Mouse (Mus musculus) C2C12 (cell line): Measurements from ENCODE around the gene Teddm1a. TPM values are rescaled to one million over a fixed set of nuclear protein-coding genes. Genes with fewer than 3 reads are reported as not detected.
"Not testable (repeated sequence)": the region's sequence is repeated elsewhere in the genome, so short reads cannot be mapped to it uniquely, and the experiment has no call there.

Experiments used
- H3K27me3 ChIP-seq: one replicate; pipeline ENCODE4 v1.6.1; 2011; ENCODE audit not compliant: control insufficient read depth, insufficient read depth, insufficient read length
- H3K36me3 ChIP-seq: one replicate; pipeline ENCODE4 v1.6.1; 2011; ENCODE audit not compliant: control insufficient read depth, insufficient read depth
- H3K4me3 ChIP-seq: one replicate; pipeline ENCODE4 v1.5.1; 2011; ENCODE audit warnings: mild to moderate bottlenecking, control low read depth; ENCODE audit not compliant: poor library complexity, insufficient read depth, severe bottlenecking
- H3K79me2 ChIP-seq: one replicate; pipeline ENCODE4 v1.6.1; 2011; ENCODE audit not compliant: control insufficient read depth, insufficient read depth
- H3K79me3 ChIP-seq: one replicate; pipeline ENCODE4 v1.6.1; 2011; ENCODE audit warnings: low read depth, control low read depth
- H3ac ChIP-seq: one replicate; pipeline ENCODE3; 2011; ENCODE audit warnings: low read depth; ENCODE audit not compliant: control insufficient read depth, insufficient read length
- CEBPB ChIP-seq: IDR thresholded peaks from one replicate; pipeline ENCODE4 v1.6.1; 2011; ENCODE audit warnings: low read depth, mild to moderate bottlenecking, control low read depth, moderate library complexity
- CTCF ChIP-seq: IDR thresholded peaks from one replicate; pipeline ENCODE4 v1.5.1; 2011; ENCODE audit not compliant: control insufficient read depth, insufficient read depth, insufficient read length
- FOSL1 ChIP-seq: IDR thresholded peaks from one replicate; pipeline ENCODE4 v1.8.0; 2011; ENCODE audit warnings: mild to moderate bottlenecking, low read length; ENCODE audit not compliant: poor library complexity, insufficient read depth, severe bottlenecking
- MAX ChIP-seq: IDR thresholded peaks from one replicate; pipeline ENCODE4 v1.6.1; 2011; ENCODE audit warnings: mild to moderate bottlenecking, control low read depth
- MYOD1 ChIP-seq: IDR thresholded peaks from one replicate; pipeline ENCODE4 v1.6.1; 2011; ENCODE audit warnings: low read depth; ENCODE audit not compliant: control insufficient read depth, insufficient read length
- MYOG ChIP-seq: IDR thresholded peaks from one replicate; pipeline ENCODE4 v1.6.1; 2011; ENCODE audit not compliant: control insufficient read depth, insufficient read length; ENCODE audit errors: extremely low read depth
- USF1 ChIP-seq: IDR thresholded peaks from one replicate; pipeline ENCODE4 v1.6.1; 2011; ENCODE audit warnings: low read depth, mild to moderate bottlenecking, control low read depth, moderate library complexity
- long read RNA-seq, 2 experiments: library from polyadenylated mRNA; unstranded; transcript quantifications; one replicate each; pipeline ENCODE4 v2.0.0; 2019 to 2020
- polyA plus RNA-seq: library from polyadenylated mRNA; unstranded; fragments of >200 nt; fragmentation: generic; extraction: Trizol; gene quantifications from one replicate; pipeline ENCODE4 v1.2.1, GENCODE M21; 2012; ENCODE audit warnings: missing spikeins

Teddm1a gene
- polyA plus RNA-seq: not detected
- long read RNA-seq, experiment 1: 0 reads
- long read RNA-seq, experiment 2: 0 reads

GRCm38 (mm10) chr1:153891442-153891841, at the start of gene Teddm1a:
Gene Teddm1a (plus strand): TSS chr1:153891742.
- Histone ChIP-seq H3K79me3 (no peaks in the 10 kb centered on the region), H3K27me3 (peaks cover 24% of the 10 kb centered on the region), H3K36me3 (no peaks in the 10 kb centered on the region), H3K79me2 (no peaks in the 10 kb centered on the region), H3ac (no peak within 1 kb of the TSS), H3K4me3 (no peak within 1 kb of the TSS)
- TF ChIP-seq FOSL1: no peak
- no peak for TF ChIP-seq MYOD1
- TF ChIP-seq CTCF: no peak
- TF ChIP-seq MAX: no peak
- TF ChIP-seq MYOG: no peak
- TF ChIP-seq USF1: no peak
- TF ChIP-seq CEBPB: no peak

GRCm38 (mm10) chr1:153842121-153842740, 49.3 kb upstream of the Teddm1a start:
- Histone ChIP-seq H3K36me3 (no peaks in the 10 kb centered on the region), H3K4me3 (no peak overlapping the region), H3K79me3 (no peaks in the 10 kb centered on the region), H3K27me3 (no peaks in the 10 kb centered on the region), H3ac (no peak overlapping the region), H3K79me2 (no peaks in the 10 kb centered on the region)
- TF ChIP-seq CTCF (no peak), FOSL1 (no peak), MYOG (no peak), CEBPB (no peak), MYOD1 (no peak), USF1 (no peak), MAX (no peak)

DNA sequence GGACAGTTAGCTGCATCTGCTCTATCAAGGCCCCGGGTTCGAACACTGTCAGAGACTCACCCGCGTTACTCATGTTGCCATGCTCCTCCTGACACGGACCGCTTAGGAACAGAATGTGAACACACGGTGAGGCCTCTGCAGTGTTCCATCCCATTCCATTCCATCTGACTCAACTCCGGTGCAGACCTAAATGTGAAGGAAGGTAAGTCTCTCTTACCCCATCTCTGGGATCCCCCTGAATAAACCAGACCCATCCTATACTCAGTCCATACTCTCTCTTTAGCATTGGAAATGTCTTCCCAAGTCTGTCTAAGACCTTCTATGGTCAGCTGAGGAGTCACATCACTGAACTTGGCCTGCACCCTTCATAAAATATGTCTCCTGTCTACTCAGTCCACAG, 47.5 kb upstream of the Teddm1a start, which contains the start of gene Rgsl1:
TSS of gene Rgsl1 (minus strand) at position 101 of the 400 bp plus-strand sequence.
- no peak for TF ChIP-seq MYOG
- no peak for TF ChIP-seq CEBPB
- no peak for TF ChIP-seq MAX
- no peak for TF ChIP-seq CTCF
- TF ChIP-seq FOSL1: no peak
- TF ChIP-seq USF1: no peak
- no peak for TF ChIP-seq MYOD1
- no peaks in the 10 kb centered on the region for H3K27me3 ChIP-seq
- no peaks in the 10 kb centered on the region for H3K79me2 ChIP-seq

GRCm38 (mm10) chr1:153846420-153846819, 45.1 kb upstream of the Teddm1a start:
- no peak overlapping the region for H3K4me3 ChIP-seq
- H3K79me2 ChIP-seq: no peaks in the 10 kb centered on the region
- H3ac ChIP-seq: no peak overlapping the region
- TF ChIP-seq MYOD1: no peak
- TF ChIP-seq FOSL1: no peak
- TF ChIP-seq CEBPB: no peak
- TF ChIP-seq MYOG: no peak
- TF ChIP-seq MAX: no peak
- TF ChIP-seq USF1: no peak
- no peak for TF ChIP-seq CTCF
- H3K36me3 ChIP-seq: no peaks in the 10 kb centered on the region
- H3K27me3 ChIP-seq: no peaks in the 10 kb centered on the region
- no peaks in the 10 kb centered on the region for H3K79me3 ChIP-seq

More for the DNA sequence above, 47.5 kb upstream of the Teddm1a start, which contains the start of gene Rgsl1:
- no peaks in the 10 kb centered on the region for H3K79me3 ChIP-seq
- no peak within 1 kb of the TSS for H3ac ChIP-seq
- no peaks in the 10 kb centered on the region for H3K36me3 ChIP-seq
- no peak within 1 kb of the TSS for H3K4me3 ChIP-seq

- Histone ChIP-seq H3K79me2 (no peaks in the 10 kb centered on the region), H3K36me3 (no peaks in the 10 kb centered on the region), H3ac (peak overlapping the region; percentile 58), H3K79me3 (no peaks in the 10 kb centered on the region), H3K4me3 (no peak overlapping the region), H3K27me3 (no peaks in the 10 kb centered on the region)
- TF ChIP-seq FOSL1: no peak
- no peak for TF ChIP-seq CTCF
- TF ChIP-seq USF1: no peak
- no peak for TF ChIP-seq MYOG
- TF ChIP-seq MYOD1: no peak
- TF ChIP-seq MAX: no peak
- no peak for TF ChIP-seq CEBPB
Measured at GRCm38 (mm10) chr1:153846867-153847266, 44.7 kb upstream of the Teddm1a start.

- not testable (repeated sequence) for H3ac ChIP-seq, H3K27me3 ChIP-seq, H3K36me3 ChIP-seq, H3K79me3 ChIP-seq, H3K4me3 ChIP-seq, H3K79me2 ChIP-seq
Measured at GRCm38 (mm10) chr1:153852696-153853095, 38.8 kb upstream of the Teddm1a start.
